Mouse (Mus musculus): ENCODE data around the gene Mtcl1. TPM values are rescaled to one million over a fixed set of nuclear protein-coding genes. Genes with fewer than 3 reads are reported as not detected.

Gene Mtcl1
- total RNA-seq, 2 experiments from 2014 or later: 30.0 to 41.4 TPM

GRCm38 (mm10) chr17:66365293-66365642 lies 84.3 kb downstream of the Mtcl1 start:
- DNase-seq (ENCODE audit: low spot score in 2 of 2): no peak

DNA sequence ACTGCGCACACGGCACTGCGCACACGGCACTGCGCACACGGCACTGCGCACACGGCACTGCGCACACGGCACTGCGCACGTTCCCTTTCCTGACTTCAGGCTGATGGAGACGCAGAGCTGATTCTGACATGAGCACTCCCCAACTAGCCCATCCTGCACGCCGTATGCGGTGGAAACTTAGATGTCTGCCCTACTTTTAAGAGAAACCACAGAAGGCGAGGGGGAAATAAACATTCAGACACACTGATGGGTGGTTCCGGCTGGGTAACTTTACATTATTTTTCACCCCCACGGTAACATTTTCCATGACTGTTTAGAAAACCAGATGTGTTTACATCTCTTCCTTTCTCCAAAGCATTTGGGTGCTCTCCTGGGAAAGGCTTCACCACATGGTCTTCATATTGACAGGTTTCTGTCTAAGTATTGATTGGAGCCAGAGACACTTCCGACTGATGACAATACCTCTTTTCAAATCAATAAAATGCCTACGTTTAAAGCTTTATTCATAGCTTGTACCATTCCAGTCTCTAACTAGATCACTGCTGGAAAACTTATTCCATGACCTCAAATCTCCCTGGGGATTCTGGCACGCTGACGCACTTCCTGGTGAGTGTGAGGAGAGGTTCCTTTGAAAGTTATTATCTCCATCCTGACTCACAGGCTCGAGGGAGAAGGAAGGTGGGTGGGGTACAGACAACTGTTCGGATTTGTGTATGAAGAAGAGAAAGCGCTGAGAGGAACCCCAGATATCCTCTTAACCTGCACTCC lies 84.8 kb downstream of the Mtcl1 start:
- no peak for DNase-seq (ENCODE audit: low spot score in 2 of 2)

GRCm38 (mm10) chr17:66363852-66364524 lies 85.6 kb downstream of the Mtcl1 start:
- no peak for DNase-seq (ENCODE audit: low spot score in 2 of 2)

DNA sequence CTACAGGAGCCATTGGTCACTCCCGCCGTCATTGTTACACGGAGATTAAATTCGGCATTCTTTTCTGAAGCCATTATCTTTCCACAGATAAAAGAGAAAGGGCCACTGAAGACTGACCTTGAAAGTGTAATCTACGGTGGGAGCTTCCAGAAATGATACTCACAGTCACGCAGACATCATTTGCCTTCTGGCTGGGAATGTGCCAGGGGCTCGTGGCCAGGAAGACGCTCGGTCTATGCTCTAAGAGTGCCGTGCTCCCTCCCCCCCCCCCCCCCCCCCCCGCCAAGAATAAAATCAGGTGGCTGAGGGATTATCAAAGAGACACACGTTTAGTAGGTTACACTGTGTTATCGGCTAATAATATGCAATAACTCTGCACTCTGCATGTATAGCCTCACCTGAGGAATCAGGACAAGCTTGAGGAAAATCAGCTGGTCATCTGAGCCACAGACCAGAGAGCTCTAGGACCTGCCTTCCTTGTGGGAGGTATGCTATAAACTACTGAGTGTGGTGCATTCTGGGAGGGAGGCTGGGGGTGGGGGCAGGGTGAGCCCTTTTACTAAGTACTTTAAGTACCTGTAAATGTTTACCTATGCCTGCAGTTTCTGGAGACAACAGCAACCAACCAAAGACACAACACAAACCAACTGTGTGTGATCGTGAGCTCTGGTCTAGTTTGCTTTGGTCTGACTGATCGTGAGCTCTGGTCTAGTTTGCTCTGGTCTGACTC lies 87.1 kb downstream of the Mtcl1 start:
- DNase-seq (ENCODE audit: low spot score in 2 of 2): no peak

DNA sequence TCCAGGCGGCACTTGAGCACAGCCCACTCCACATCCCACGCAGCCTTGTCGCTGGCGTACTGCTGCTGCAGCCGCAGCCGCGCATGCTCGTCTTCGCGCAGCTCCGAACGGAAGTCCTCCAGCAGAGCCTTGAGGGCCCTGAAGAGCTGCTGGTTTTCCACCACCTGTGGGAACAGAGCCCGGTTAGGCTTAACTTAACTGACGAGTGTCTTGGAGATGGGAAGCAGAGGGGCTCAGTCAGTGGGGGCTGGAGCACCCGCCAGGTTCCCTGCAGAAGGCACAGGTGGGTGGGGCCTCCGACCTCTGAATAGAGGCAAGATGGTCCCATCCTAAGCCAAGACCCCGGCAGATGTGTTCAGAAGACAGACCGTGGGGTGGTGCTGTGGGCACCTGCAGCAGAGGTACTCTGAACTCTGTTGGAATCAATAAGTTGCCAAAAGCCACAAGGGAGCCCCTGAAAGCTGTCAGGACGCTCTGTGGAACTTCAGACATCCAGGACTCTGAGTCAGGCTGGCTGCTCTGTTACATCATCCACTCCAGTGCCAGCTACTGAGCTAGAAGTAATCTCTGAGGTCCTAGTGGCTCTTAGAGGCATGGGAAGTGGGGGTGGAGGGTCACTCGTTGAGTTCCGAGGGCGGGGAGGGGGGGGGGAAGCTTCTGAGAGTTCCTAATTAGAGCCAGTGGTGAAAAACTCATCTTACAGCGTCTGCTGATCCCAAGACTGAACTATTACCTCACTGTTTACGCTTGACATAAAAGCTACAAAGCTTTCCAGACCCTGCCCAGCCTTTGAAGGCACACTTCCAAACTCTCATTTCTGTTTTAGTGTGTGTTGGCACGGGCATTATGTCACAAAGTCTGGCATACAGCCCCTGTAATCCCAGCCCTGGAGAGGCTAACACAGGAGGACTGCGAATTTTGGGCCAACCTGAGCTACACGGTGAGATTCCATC lies 91.2 kb downstream of the Mtcl1 start:
- DNase-seq (ENCODE audit: low spot score in 2 of 2): no peak

GRCm38 (mm10) chr17:66357171-66358025 lies 92.2 kb downstream of the Mtcl1 start:
- DNase-seq (ENCODE audit: low spot score in 2 of 2): no peak

DNA sequence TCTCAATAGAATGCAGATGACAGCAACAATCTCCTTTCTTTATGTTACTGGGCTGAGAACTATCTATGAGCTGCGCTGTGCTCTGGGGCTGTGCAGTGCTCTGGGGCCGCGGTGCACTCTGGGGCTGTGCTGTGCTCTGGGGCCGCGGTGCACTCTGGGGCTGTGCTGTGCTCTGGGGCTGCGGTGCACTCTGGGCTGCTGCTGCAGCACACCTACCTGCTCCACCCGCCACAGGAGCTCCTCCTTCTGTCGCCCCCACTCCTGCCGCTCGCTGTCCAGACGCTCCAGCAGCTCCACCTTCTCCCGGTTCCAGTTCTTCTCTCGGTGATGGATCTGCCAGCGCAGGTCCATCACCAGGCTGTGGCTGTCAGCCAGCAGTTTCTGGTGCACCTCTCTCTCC lies 95.6 kb downstream of the Mtcl1 start:
- DNase-seq (ENCODE audit: low spot score in 2 of 2): no peak

- no peak for DNase-seq (ENCODE audit: low spot score in 2 of 2)
These were observed 96.5 kb downstream of the Mtcl1 start for GRCm38 (mm10) chr17:66352847-66353643.

GRCm38 (mm10) chr17:66352219-66352618 lies 97.3 kb downstream of the Mtcl1 start:
- no peak for DNase-seq (ENCODE audit: low spot score in 2 of 2)

DNA sequence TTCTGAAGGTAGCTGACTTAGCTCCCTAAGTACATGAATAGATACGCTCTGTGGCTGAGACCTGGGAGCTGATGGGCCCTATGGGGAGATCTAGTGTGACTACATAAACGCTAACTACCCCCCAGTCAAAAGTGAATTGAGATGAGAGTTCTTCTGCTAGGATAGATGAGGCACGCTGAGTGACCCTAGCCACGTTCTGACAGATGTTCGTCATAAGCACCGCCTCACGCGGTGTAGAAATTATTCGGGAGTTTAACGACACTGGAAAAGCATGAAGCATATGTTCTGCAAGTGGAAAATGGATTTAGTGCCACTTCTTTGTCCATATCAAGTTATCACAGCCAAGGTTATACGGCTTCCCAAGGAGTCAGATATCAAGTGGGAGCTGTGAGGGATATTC lies 98.9 kb downstream of the Mtcl1 start:
- DNase-seq (ENCODE audit: low spot score in 2 of 2): no peak

DNA sequence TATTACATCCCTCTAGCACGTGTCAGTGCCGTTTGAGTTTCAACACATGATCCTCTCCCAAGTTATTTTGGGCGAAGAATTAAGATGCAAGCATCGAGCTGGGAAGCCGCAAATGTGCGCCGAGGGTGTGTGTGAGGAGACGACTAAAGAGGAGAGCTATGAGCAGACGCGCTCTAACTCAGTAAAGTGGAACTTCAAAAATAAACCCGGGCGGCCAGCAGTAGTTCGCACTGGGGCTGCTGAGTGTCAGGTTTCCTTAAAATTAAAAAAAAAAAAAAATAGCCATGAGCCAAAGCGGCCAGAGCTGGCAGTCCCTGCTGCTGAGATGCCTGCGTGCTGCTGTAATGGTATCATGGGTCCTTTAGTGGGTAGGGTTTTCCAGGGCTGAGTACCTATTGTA lies 99.4 kb downstream of the Mtcl1 start:
- DNase-seq (ENCODE audit: low spot score in 2 of 2): peak in 1 of 2 experiments; percentile 24

DNA sequence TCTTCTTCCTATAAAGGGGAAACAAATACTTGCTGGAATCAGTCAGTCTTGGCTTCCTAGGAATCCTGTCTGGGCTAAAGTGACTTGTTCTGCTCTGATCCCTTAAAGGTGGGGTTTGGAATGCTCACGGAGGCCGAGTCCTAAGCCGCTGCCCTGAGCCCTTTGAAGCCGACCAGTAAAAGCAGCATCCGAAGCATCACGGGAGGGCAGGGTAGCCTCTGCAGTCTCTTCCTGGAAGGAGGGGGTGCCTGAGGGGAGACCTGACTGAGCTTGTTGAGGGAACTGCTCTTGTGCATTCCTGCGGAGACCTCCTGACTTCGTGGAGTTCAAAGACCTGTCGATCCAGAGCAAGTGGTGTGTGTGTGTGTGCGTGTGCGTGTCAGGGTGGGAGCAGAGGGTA lies 103.2 kb downstream of the Mtcl1 start:
- DNase-seq (ENCODE audit: low spot score in 2 of 2): no peak

- DNase-seq (ENCODE audit: low spot score in 2 of 2): peak; percentile 21 to 42
These were observed 103.9 kb downstream of the Mtcl1 start for GRCm38 (mm10) chr17:66345680-66346079.

- DNase-seq (ENCODE audit: low spot score in 2 of 2): no peak
These were observed 106.6 kb downstream of the Mtcl1 start for GRCm38 (mm10) chr17:66342932-66343331.

- no peak for DNase-seq (ENCODE audit: low spot score in 2 of 2)
These were observed 107.9 kb downstream of the Mtcl1 start for GRCm38 (mm10) chr17:66341670-66342069.

GRCm38 (mm10) chr17:66340798-66341197 lies 108.8 kb downstream of the Mtcl1 start:
- DNase-seq (ENCODE audit: low spot score in 2 of 2): no peak

DNA sequence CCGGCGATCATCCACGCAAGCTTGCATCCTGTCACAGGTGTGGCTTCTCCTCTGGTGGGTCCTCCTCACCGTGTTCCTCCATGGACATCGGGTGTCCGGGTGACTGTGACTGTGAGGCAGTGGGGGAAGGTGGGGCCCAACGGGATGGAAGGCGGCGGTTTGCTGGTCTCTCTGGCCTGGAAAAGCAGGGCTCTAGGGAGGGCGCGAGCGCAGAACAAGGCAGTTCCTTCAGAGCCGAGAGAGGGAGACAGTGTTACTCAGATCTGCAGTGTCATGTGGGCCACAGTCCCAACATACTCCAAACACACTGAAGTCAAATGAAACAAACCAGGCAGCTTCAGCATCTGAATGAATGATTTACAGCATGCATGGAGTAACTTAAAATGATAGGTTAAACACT lies 111.6 kb downstream of the Mtcl1 start:
- DNase-seq (ENCODE audit: low spot score in 2 of 2): no peak

GRCm38 (mm10) chr17:66335568-66335967 lies 114.0 kb downstream of the Mtcl1 start:
- no peak for DNase-seq (ENCODE audit: low spot score in 2 of 2)

DNA sequence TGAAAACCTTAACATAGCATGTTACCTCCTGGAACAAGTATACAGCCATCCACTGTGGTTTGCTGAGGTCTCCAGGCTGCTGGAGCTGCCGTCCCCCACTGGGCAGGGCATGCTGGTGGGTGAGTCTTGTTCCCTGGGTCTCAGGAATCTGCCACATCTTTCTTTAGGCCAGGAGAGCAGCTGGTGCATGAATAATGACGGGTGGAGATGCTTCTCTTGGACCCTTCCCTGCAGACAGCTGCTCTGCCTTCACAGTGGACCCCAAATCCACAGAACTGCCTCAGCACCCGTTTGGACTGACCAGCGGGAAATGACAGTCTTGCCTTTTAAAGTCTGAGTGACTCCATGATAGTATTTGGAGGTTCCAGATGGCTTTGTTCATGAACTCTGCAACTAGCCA lies 114.7 kb downstream of the Mtcl1 start:
- no peak for DNase-seq (ENCODE audit: low spot score in 2 of 2)
